Mouse (Mus musculus) small intestine, adult 2 months (tissue): Measurements from ENCODE around the gene Fads3.

Source experiments
- CTCF ChIP-seq: fragments of 200-500 bp; IDR thresholded peaks from 2 replicates; pipeline ENCODE4 v1.5.1; 2012; ENCODE audit warnings: low read depth, mild to moderate bottlenecking, control low read depth, inconsistent platforms, low read length, moderate library complexity, mixed read lengths; ENCODE audit not compliant: insufficient replicate concordance, insufficient read length; ENCODE audit errors: extremely low read depth
- POLR2A ChIP-seq: fragments of 200-500 bp; IDR thresholded peaks from 2 replicates; pipeline ENCODE4 v1.6.1; 2012; ENCODE audit warnings: low read depth, mild to moderate bottlenecking, control low read depth, inconsistent platforms, low read length, moderate library complexity

DNA sequence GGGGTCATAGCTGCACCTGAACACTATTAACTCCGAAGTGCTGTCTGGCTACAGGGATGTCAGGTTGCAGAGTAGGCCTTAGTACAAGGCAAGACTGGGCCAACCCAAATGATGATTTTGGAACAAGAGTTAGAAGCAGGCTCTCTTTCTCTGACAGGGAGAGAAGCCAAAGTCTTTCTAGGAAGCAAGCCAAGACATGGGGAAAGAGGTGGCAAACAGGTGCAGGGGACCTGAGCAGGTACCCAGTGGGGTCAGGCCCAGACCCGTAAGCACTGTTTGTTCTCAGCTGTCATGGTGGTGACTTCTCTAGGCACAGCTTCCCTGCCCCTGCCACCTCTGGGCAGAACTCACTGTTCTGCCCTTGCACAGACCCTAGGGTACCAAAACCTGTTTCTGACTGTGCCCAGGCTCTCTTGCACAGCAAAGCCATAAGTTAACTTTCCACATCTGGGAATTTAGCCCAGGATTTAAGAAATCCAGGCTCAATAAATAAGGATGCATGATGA lies 55.1 kb downstream of the Fads3 start:
- no peak for TF ChIP-seq CTCF
- TF ChIP-seq POLR2A = no peak
